ENCODE assay signal across 18 mouse cellular contexts in the genomic region with DNA sequence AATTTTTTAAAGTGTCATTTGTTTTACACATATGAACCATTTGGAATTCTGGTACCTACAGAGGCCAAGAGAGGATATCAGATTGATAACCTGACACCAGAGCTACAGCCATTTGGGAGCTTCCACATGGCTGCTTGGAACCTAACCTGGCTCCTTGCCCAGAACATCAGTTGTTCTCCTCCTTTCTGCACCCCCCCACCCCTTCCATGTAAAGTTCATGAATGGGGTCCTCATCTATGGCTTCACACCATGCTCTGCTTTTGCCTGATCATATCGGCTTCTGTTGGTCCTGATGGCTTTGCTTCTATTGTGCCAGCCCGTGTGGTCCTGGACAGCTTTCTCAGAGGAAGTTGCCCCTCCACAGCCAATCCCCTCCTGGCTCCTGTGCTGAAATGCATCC.
"Had no signal": no experiment of that assay in that cellular context is flagged by ENCODE, and none has a peak within 500 bp of the region (broad histone marks: within the 10 kb centered on the region; RNA-seq: fewer than 3 reads in every experiment).

No protein-coding gene starts in this region.

- DNase-seq: kidney, adult 11 months; kidney, adult 9 months; kidney, postnatal 14 days; kidney, postnatal 4 days; layer of hippocampus, postnatal 36 days; liver, postnatal 0 days; lung, embryonic 14.5 days; thymus, adult 18-20 months; thymus, postnatal 36 days had no signal

- H3K4me3 ChIP-seq: limb, embryonic 15.5 days; midbrain, embryonic 12.5 days; midbrain, embryonic 15.5 days; neural tube, embryonic 12.5 days; neural tube, embryonic 15.5 days had no signal

- H3K4me2 ChIP-seq: limb, embryonic 15.5 days; liver, embryonic 11.5 days; lung, embryonic 14.5 days; midbrain, embryonic 12.5 days; midbrain, embryonic 15.5 days; neural tube, embryonic 12.5 days; neural tube, embryonic 15.5 days had no signal

- H3K27ac ChIP-seq: limb, embryonic 15.5 days; liver, embryonic 14.5 days; macrophage; midbrain, embryonic 12.5 days; midbrain, embryonic 15.5 days; neural tube, embryonic 12.5 days; neural tube, embryonic 15.5 days had no signal

- H3K9me3 ChIP-seq: limb, embryonic 15.5 days; midbrain, embryonic 12.5 days; midbrain, embryonic 15.5 days; neural tube, embryonic 12.5 days; neural tube, embryonic 15.5 days had no signal

- H3K9ac ChIP-seq: limb, embryonic 15.5 days; liver, embryonic 14.5 days; liver, postnatal 0 days; lung, embryonic 14.5 days; midbrain, embryonic 12.5 days; midbrain, embryonic 15.5 days; neural tube, embryonic 12.5 days; neural tube, embryonic 15.5 days had no signal

- ATAC-seq: liver, postnatal 0 days; lung, postnatal 0 days; midbrain, embryonic 15.5 days had no signal

- H3K36me3 ChIP-seq: midbrain, embryonic 12.5 days; midbrain, embryonic 15.5 days; neural tube, embryonic 12.5 days; neural tube, embryonic 15.5 days had no signal

- H3K27me3 ChIP-seq: limb, embryonic 15.5 days; midbrain, embryonic 12.5 days; midbrain, embryonic 15.5 days; neural tube, embryonic 12.5 days; neural tube, embryonic 15.5 days had no signal
